Mouse (Mus musculus) embryonic fibroblast, embryonic 13.5 days (primary cell): Measurements from ENCODE around the gene Grap. TPM values are rescaled to one million over a fixed set of nuclear protein-coding genes. Genes with fewer than 3 reads are reported as not detected.
A peak's percentile ranks its signal among the peaks of the same experiment; 100 is the strongest.

ENCODE experiments used
- H3K27ac ChIP-seq: 2 replicates; pipeline ENCODE4 v1.5.1; 2012; ENCODE audit warnings: low read length, control low read depth, inconsistent platforms; ENCODE audit not compliant: insufficient read depth
- H3K4me1 ChIP-seq: 2 replicates; pipeline ENCODE4 v1.6.1; 2011; ENCODE audit warnings: low read length; ENCODE audit not compliant: control insufficient read depth, insufficient read depth
- H3K4me3 ChIP-seq: 2 replicates; pipeline ENCODE4 v1.5.1; 2011; ENCODE audit warnings: mild to moderate bottlenecking, control low read depth, low read length; ENCODE audit not compliant: insufficient read depth
- CTCF ChIP-seq: IDR thresholded peaks from 2 replicates; pipeline ENCODE4 v1.5.1; 2011; ENCODE audit warnings: mild to moderate bottlenecking, control low read depth, low read length, moderate library complexity, borderline replicate concordance; ENCODE audit not compliant: insufficient read depth
- POLR2A ChIP-seq: IDR thresholded peaks from 2 replicates; pipeline ENCODE4 v1.6.1; 2011; ENCODE audit warnings: low read depth, mild to moderate bottlenecking, control low read depth, low read length, moderate library complexity
- polyA plus RNA-seq: library from polyadenylated mRNA; stranded (reverse); fragments of >200 nt; gene quantifications from 2 replicates; pipeline ENCODE4 v1.2.4, GENCODE M21; 2011; ENCODE audit warnings: low read depth; ENCODE audit not compliant: missing spikeins, insufficient read length

Grap gene
- polyA plus RNA-seq, 1 experiment, result 0.32 TPM

DNA sequence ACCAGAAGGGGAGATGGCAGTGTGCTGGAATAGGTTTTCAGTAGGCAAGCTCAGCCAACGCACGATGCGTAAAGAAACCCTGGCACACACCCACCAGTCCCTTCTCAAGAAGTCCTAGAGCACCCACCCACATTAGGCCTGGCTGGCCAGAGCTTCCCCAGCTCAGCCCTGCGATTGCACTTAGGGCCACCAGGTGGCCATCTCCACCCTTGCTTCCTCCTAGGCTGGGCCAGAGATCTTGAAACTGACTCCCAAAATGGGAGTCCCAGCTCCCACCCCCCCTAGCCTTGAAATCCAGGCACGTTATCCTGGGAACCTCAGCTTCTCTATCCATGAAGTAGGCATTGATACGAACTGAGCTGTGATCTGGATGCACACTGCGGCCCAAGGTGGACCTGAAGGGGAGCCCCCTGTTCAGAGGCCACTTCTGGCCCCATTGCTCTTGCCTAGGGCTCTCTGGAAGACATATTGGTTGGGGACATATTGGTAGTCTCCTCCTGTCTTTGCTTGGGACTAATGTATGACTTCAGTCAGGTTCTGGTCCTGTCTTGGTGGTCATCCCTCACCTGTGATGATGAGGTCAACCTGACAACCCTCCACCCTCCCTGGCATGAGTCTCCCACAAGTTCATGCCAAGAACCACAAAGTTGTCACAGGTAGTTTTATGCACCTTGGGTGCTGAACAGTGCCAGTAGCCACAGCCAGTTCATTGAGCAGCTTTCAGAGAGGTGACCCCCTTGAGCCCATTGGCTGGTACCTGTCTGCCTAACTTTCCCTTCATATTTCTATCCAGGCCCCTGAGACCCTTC lies 13.1 kb downstream of the Grap start:
- no peak overlapping the region for H3K27ac ChIP-seq
- H3K4me3 ChIP-seq, result no peak overlapping the region
- H3K4me1 ChIP-seq, result no peaks in the 10 kb centered on the region
- TF ChIP-seq POLR2A (no peak), CTCF (peak; percentile 74; the same call in 1 of the 2 replicates)

DNA sequence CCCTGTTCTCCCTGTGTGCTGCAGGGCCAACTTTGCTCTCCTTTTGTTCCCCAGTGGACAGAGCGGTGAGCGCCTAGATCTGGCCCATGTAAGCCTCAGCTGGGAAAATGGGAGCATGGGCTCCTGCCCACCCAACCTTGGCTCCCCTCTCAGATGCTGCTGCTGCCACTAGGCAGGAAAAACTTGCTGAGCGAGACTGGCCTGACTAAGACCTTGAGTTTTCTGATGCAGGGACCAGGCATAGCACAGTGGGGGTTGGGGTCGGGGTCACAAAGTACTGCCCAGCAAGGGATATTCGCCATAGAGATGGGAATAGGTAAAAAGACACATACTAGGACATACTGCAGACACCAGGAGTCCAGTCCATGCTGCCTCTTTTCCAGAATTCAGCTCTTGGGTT lies 14.2 kb downstream of the Grap start:
- no peak for TF ChIP-seq CTCF
- TF ChIP-seq POLR2A, result no peak
- H3K4me1 ChIP-seq, result no peaks in the 10 kb centered on the region
- no peak overlapping the region for H3K27ac ChIP-seq
- no peak overlapping the region for H3K4me3 ChIP-seq

DNA sequence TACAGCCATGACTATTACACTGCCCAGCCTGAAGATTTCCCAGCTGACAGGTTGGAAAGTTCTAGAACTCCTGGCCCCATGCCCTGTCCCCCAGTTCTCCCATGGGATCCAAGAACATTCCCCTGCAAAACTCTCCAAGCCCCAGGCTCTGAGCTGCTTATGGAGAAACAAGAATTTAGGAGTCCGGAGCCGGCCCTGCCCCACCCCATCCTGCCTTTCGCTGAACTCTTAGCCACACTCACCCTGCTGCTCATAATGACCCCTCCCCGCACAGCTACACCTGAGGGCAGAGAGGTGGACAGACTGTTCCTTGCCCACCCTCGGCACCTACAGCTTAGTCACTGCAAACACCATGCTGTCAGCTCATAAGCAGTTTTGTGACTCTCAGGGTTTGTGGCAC lies 14.7 kb downstream of the Grap start:
- TF ChIP-seq POLR2A (no peak), CTCF (no peak)
- H3K4me3 ChIP-seq, result no peak overlapping the region
- no peak overlapping the region for H3K27ac ChIP-seq
- no peaks in the 10 kb centered on the region for H3K4me1 ChIP-seq

DNA sequence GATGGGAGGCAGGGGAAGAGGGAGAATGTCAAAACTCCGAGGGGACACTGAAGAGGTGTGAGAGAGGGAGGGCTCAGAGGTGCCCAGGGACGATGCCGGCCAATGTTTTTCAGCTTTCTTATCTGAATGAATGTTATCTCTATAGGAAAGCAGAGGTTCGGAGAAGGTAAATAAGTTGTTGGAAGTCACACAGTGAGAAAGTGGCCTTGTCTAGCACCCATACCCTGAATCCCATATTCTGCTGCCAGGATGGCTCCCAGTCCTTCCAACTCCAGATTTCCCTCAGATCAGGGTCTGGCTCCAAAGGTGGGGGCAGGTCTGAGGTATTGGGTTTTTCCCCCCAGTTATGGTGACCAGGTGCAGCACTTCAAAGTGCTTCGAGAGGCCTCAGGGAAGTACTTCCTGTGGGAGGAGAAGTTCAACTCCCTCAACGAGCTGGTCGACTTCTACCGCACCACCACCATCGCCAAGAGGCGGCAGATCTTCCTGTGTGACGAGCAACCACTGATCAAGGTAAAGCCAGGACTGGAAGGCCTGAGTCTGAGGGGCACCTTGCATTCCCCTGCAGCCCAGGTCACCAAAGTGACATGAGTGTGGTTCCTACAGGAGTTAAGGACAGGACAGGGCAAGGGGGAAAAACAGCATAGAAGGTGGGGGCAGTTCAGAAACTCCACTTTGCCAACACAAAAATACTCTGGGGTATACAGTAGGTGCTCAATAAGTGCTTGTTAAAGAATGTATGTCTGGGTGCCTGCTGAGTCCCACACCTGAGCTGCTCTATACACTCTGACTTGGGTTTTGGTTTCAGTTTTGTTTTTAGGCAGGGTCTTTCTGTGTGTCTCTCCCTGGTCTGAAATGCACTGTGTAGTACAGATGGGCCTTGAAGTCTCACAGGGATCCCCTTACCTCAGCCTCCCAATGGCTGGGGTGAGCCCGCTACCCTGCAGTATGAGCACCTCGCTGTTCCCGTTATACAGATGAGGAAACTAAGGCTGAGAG lies 16.7 kb downstream of the Grap start:
- Histone ChIP-seq H3K4me1 (no peaks in the 10 kb centered on the region), H3K27ac (no peak overlapping the region), H3K4me3 (no peak overlapping the region)
- TF ChIP-seq CTCF, result no peak
- TF ChIP-seq POLR2A, result no peak

DNA sequence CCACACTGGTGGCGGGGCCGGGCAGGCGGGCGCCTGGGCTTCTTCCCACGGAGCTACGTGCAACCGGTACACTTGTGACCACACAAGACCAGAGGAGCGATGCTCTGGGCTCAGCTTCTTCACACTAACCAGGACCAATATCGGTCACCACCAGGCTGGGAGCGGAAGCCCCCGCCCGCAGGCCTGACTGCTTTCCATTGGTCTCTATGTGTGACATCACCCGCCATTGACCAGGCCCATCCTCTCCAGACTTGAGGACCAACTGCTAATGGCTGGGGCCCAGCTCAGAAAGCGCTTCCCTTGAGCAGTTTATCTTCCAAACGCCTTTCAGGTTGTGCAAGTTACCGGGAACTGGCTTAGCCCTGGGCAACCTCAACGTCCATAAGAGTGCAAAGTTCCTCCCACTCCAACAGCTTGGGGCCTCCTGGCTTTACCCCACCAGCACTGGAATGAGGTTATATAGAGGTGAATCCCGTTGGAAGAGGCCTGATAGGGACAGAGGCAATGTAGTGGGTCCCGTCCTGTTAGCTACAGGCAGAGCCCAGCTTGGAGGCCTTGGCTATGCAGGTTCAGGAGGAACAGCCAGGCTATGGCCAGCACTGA lies 18.8 kb downstream of the Grap start:
- TF ChIP-seq CTCF (no peak), POLR2A (no peak)
- H3K27ac ChIP-seq, result no peak overlapping the region
- H3K4me1 ChIP-seq, result no peaks in the 10 kb centered on the region

DNA sequence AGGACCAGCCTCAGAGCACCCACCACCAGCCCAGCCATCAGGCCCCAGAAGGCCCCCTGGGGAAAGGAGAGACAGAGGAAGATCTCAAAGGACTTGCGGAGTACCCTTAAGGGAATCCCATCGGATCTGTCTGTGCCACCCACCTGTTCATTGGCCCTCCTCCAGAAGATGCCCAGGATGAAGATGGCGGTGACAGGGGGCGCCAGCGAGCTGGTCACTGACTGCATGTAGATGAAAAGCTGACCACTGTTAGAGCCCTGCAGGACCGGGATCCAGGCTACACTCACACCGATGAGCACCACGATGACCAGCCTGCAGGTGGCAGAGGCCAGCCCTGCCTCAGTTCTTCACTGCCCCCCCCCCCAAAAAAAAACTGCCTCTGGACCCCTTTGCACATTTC lies 20.6 kb downstream of the Grap start:
- H3K4me1 ChIP-seq, result no peaks in the 10 kb centered on the region
- no peak overlapping the region for H3K4me3 ChIP-seq
- TF ChIP-seq CTCF (no peak), POLR2A (no peak)
- no peak overlapping the region for H3K27ac ChIP-seq

More for the DNA sequence above, 18.8 kb downstream of the Grap start:
- H3K4me3 ChIP-seq, result no peak overlapping the region

DNA sequence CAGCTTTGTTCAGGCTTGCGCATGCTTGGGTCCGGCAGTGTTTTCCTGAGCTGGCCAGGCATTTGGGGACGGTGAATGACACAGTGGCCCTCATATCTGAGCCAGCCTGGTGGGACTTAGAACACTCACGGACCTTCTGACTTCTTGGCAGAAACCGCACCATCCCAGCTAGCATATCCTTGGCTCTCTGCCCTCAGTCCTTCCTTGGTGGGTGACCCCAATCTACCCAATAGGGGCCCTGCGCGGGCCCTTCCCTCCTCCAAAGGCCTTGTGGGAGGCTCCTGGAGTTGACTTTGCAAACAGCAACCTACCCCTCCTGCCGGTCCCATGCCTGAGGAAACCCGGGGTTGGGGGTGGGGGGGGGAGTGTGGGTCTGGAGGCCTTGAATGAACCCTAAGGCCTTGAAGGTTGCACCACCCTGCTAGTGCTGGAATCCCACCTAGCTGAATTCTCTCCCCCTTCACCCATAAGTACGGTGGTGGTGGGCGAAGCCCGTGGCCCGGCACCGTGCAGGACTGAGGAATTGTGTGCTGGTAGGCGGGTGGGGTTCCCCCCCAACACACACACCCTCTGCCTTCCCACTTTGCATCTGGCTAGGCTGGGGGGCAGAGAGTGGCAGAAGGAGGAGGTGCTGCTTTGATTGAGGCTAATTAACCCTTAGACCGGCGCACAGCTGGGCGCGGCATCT lies 21.2 kb downstream of the Grap start:
- H3K4me1 ChIP-seq, result no peaks in the 10 kb centered on the region
- no peak for TF ChIP-seq CTCF
- TF ChIP-seq POLR2A, result no peak
- no peak overlapping the region for H3K27ac ChIP-seq
- no peak overlapping the region for H3K4me3 ChIP-seq

DNA sequence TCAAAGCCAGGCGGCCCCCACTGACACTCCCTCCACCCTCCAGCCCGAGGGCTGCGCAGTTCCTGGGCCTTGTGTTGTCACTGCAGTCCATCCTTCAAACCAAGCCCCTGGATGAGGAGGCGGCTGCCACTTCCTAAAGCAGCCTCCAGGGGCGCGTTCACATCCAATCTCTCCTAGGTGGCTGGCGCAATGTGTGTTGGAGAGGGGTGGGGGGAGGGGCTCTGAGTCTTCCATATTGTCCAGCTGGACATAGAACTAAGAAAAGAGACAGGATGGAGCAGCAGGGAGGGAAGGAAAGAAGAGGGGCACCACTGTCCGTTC lies 21.7 kb downstream of the Grap start:
- H3K4me3 ChIP-seq, result no peak overlapping the region
- no peaks in the 10 kb centered on the region for H3K4me1 ChIP-seq
- TF ChIP-seq CTCF, result no peak
- TF ChIP-seq POLR2A, result no peak
- H3K27ac ChIP-seq, result no peak overlapping the region

DNA sequence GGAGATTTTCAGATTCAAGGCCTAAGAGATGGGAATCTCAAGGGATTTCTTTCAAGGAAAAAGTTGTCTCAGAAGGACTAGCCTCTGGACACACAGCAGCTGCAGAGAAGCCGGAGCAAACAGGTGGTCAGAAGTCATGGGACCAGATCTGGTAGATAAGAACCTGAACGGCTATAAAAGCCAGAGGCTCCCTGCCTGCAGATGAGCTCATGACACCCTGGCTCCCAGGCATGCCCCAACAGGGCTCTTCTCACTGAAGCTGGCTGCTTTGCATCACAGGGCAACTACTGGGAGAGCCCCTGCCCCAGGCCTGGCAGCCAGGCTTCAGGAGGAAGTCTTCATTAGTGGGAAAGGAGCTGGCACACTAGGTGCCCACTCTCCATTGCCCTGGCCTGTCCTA lies 22.3 kb downstream of the Grap start:
- Histone ChIP-seq H3K4me3 (no peak overlapping the region), H3K27ac (no peak overlapping the region), H3K4me1 (no peaks in the 10 kb centered on the region)
- TF ChIP-seq CTCF, result no peak
- TF ChIP-seq POLR2A, result no peak
